Mouse (Mus musculus) midbrain, embryonic 15.5 days (tissue): Measurements from ENCODE around the gene Sgca. TPM values are rescaled to one million over a fixed set of nuclear protein-coding genes. Genes with fewer than 3 reads are reported as not detected.

Experiments used
- ATAC-seq: fragments of 200-750 bp; cut with Nextera tagmentation; replicated peaks from 2 replicates; pipeline ENCODE4 v1.8.0; 2017; ENCODE audit warnings: moderate TSS enrichment
- H3K27ac ChIP-seq: fragments of 300-500 bp; sonication (generic); 2 replicates; pipeline ENCODE4 v1.5.1; 2015; ENCODE audit warnings: mild to moderate bottlenecking, inconsistent platforms
- H3K27me3 ChIP-seq: fragments of 300-500 bp; sonication (generic); replicated peaks from 2 replicates; pipeline ENCODE4 v1.6.1; 2015; ENCODE audit warnings: inconsistent platforms
- H3K36me3 ChIP-seq: fragments of 300-500 bp; sonication (generic); replicated peaks from 2 replicates; pipeline ENCODE4 v1.6.1; 2015; ENCODE audit warnings: inconsistent platforms
- H3K4me1 ChIP-seq: fragments of 300-500 bp; sonication (generic); 2 replicates; pipeline ENCODE4 v1.6.1; 2015; ENCODE audit warnings: inconsistent platforms
- H3K4me2 ChIP-seq: fragments of 300-500 bp; sonication (generic); 2 replicates; pipeline ENCODE4 v1.6.1; 2015; ENCODE audit warnings: inconsistent platforms, mild to moderate bottlenecking, moderate library complexity
- H3K4me3 ChIP-seq: fragments of 300-500 bp; sonication (generic); 2 replicates; pipeline ENCODE4 v1.5.1; 2015; ENCODE audit warnings: mild to moderate bottlenecking, inconsistent platforms
- H3K9ac ChIP-seq: fragments of 300-500 bp; sonication (generic); 2 replicates; pipeline ENCODE4 v1.6.1; 2015; ENCODE audit warnings: mild to moderate bottlenecking, inconsistent platforms
- H3K9me3 ChIP-seq: fragments of 300-500 bp; sonication (generic); 2 replicates; pipeline ENCODE4 v1.6.1; 2016; ENCODE audit warnings: inconsistent platforms
- WGBS: fragments of 180-500 bp; shearing (Covaris S2); methylation state at CpG from one replicate; pipeline ENCODE4 v1.1.7; 2015; ENCODE audit warnings: mixed read lengths; 5-methylcytosine and 5-hydroxymethylcytosine counted together
- polyA plus RNA-seq: library from polyadenylated mRNA; unstranded; fragments of >200 nt; fragmentation: Nextera tagmentation; extraction: Ambion mirVana; gene quantifications from 2 replicates; pipeline ENCODE4 v1.2.1, GENCODE M21; 2015

Gene Sgca
- polyA plus RNA-seq, 1 experiment from 2014 or later: not detected

DNA sequence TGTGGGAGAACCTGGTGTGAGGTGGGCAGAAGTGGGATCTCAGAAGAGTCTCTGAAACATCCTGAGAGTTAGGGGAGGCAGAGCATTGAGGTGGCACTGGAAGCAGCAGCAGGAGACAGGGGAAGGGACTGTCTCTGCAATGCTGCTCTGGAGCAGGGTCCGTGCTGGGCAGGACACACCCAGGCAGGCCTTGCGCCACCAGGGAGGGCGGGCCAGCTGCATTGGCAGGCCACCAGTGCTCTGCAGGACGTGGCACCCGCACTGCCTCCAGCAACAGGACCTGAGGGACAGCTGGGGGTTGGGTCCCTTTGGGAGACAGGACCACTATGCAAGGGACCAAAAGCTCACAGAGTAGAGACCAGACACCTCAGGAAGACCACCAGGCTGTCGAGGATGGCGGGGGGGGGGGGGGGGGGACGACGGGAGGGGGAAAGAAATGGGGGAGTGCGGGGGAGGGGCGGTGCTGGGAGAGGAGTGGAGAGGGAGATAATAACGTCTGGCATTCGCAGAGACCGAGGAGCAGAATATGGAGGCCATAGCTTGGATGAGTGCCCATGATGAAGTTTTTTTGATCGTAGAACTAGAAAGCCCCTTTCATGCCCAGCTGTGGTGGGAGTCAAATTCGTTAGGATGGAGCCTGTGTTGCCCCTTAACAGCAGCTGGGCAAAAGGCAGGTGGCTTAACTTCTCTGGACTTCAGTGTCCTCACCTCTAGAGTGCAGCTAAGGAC lies 60.3 kb downstream of the Sgca start:
- WGBS: 27% methylated on average over 12 of the region's 16 CpGs
- ATAC-seq: no peak
- Histone ChIP-seq H3K36me3 (no peaks in the 10 kb centered on the region), H3K4me1 (no peaks in the 10 kb centered on the region), H3K4me3 (no peak overlapping the region), H3K4me2 (no peak overlapping the region), H3K9ac (no peak overlapping the region), H3K27ac (no peak overlapping the region), H3K9me3 (no peaks in the 10 kb centered on the region), H3K27me3 (no peaks in the 10 kb centered on the region)

DNA sequence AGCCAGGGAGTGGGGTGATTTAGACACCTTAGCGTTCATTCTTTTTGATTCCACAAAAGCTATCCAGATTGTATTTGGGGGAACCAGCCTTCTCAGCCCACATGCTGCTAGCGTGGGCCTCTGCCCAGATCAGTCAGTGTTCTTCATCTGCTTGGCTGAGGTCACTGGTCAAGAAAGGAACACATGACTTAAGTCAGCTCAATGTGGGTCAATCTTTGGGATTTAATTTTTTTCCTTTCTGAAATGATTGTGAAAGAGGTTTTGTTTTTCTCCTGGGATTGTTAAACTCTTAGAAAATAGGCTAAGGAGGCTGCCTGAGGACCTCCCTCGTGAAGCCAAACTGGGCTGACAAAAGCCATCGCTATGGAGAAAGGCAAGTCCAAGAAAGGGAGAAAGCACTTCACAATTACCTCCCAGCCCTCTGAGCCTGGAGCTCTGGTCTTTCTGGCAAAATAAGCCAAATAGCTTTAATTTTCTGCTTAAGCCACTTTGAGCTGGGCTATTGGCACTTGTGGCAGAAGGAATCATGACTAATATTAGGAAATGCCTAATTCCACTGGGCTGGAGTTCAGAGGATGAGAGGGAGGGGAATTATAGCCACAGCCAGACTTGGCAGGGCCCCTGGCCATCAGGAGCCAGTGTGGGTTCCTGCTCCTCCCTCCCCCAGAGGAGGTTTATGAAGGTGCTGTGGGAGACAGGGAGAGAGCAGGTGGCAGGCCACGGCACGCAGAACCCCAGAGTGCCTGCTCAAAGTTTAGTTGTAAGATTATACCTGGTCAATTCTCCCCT lies 62.6 kb downstream of the Sgca start:
- 54% methylated on average over 6 of the region's 6 CpGs for WGBS
- Histone ChIP-seq H3K9ac (no peak overlapping the region), H3K4me2 (no peak overlapping the region), H3K27me3 (no peaks in the 10 kb centered on the region), H3K36me3 (no peaks in the 10 kb centered on the region), H3K27ac (no peak overlapping the region), H3K9me3 (no peaks in the 10 kb centered on the region), H3K4me3 (no peak overlapping the region), H3K4me1 (no peaks in the 10 kb centered on the region)
- ATAC-seq: no peak

Other genes starting within 250 kb of the Sgca start
- 0.14 TPM in 1 of 2 replicates, not detected in the other for gene Cdc34b, start 234.5 kb downstream of the Sgca start, polyA plus RNA-seq
- not detected in 2 replicates for gene Tmem92, start 193.6 kb downstream of the Sgca start, polyA plus RNA-seq
- 82.7 and 92.9 TPM in 2 replicates for gene Col1a1, start 40.1 kb downstream of the Sgca start, polyA plus RNA-seq
- gene Hils1, start 8.7 kb downstream of the Sgca start, polyA plus RNA-seq: not detected in 2 replicates
- 20.5 and 22.2 TPM in 2 replicates for gene Ppp1r9b, start 14.7 kb upstream of the Sgca start, polyA plus RNA-seq
- gene Samd14, start 33.6 kb upstream of the Sgca start, polyA plus RNA-seq: 171 and 177 TPM in 2 replicates
- 27.4 and 28.2 TPM in 2 replicates for gene Pdk2, start 65.0 kb upstream of the Sgca start, polyA plus RNA-seq
- 17.2 and 17.4 TPM in 2 replicates for gene Itga3, start 100.5 kb upstream of the Sgca start, polyA plus RNA-seq
- 0.17 and 0.20 TPM in 2 replicates for gene Dlx3, start 143.8 kb upstream of the Sgca start, polyA plus RNA-seq
- gene Dlx4, start 169.9 kb upstream of the Sgca start, polyA plus RNA-seq: not detected in 2 replicates